ENCODE assay signal across 18 mouse cellular contexts in the genomic region with DNA sequence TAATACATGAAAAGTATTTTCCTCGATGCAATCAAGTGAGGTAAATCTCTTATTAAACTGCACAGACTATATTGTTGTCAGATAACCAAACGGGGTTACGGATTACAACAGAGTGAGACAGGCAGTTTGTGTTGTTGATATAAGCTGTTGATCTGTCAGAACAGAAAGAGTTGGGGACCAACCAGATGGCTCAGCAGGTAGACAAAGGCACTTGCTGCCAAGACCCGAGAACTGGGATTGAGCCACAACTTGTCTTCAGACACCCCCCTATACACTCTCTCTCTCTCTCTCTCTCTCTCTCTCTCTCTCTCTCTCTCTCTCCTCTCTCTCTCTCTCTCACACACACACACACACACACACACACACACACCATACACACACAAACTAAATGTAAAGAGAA.
"Had no signal": no experiment of that assay in that cellular context is flagged by ENCODE, and none has a peak within 500 bp of the region (broad histone marks: within the 10 kb centered on the region; RNA-seq: fewer than 3 reads in every experiment).

No protein-coding gene starts in this region.

- H3K9ac ChIP-seq: liver, postnatal 0 days; lung, embryonic 15.5 days; midbrain, embryonic 13.5 days; midbrain, embryonic 15.5 days; neural tube, embryonic 12.5 days; stomach, embryonic 15.5 days had no signal

- DNase-seq: liver, postnatal 0 days; lung, adult 2 months; lung, postnatal 14 days; lung, postnatal 36 days; right cerebral cortex, postnatal 14 days; thymus, adult 2 months; thymus, postnatal 14 days; thymus, postnatal 36 days had no signal

- H3K9me3 ChIP-seq: lung, embryonic 15.5 days; megakaryocyte, embryonic 14.5 days; midbrain, embryonic 13.5 days; midbrain, embryonic 15.5 days; neural tube, embryonic 12.5 days; stomach, embryonic 15.5 days had no signal

- H3K4me1 ChIP-seq: lung, embryonic 15.5 days; megakaryocyte, embryonic 14.5 days; neural tube, embryonic 12.5 days; stomach, embryonic 15.5 days had no signal

- H3K36me3 ChIP-seq: lung, embryonic 15.5 days; midbrain, embryonic 13.5 days; midbrain, embryonic 15.5 days; neural tube, embryonic 12.5 days; stomach, embryonic 15.5 days had no signal

- H3K27me3 ChIP-seq: lung, embryonic 15.5 days; megakaryocyte, embryonic 14.5 days; midbrain, embryonic 13.5 days; midbrain, embryonic 15.5 days; neural tube, embryonic 12.5 days; stomach, embryonic 15.5 days had no signal

- H3K4me3 ChIP-seq: lung, embryonic 15.5 days; megakaryocyte, embryonic 14.5 days; midbrain, embryonic 13.5 days; midbrain, embryonic 15.5 days; neural tube, embryonic 12.5 days; stomach, embryonic 15.5 days had no signal

- H3K27ac ChIP-seq: lung, embryonic 15.5 days; macrophage; midbrain, embryonic 13.5 days; midbrain, embryonic 15.5 days; neural tube, embryonic 12.5 days; stomach, embryonic 15.5 days; stomach, postnatal 0 days had no signal

- H3K4me2 ChIP-seq: lung, embryonic 15.5 days; midbrain, embryonic 11.5 days; midbrain, embryonic 13.5 days; neural tube, embryonic 12.5 days; stomach, embryonic 15.5 days had no signal

- ATAC-seq: liver, postnatal 0 days; lung, postnatal 0 days had no signal
